Mouse (Mus musculus): ENCODE data around the gene Dedd2.

The Dedd2 gene

DNA sequence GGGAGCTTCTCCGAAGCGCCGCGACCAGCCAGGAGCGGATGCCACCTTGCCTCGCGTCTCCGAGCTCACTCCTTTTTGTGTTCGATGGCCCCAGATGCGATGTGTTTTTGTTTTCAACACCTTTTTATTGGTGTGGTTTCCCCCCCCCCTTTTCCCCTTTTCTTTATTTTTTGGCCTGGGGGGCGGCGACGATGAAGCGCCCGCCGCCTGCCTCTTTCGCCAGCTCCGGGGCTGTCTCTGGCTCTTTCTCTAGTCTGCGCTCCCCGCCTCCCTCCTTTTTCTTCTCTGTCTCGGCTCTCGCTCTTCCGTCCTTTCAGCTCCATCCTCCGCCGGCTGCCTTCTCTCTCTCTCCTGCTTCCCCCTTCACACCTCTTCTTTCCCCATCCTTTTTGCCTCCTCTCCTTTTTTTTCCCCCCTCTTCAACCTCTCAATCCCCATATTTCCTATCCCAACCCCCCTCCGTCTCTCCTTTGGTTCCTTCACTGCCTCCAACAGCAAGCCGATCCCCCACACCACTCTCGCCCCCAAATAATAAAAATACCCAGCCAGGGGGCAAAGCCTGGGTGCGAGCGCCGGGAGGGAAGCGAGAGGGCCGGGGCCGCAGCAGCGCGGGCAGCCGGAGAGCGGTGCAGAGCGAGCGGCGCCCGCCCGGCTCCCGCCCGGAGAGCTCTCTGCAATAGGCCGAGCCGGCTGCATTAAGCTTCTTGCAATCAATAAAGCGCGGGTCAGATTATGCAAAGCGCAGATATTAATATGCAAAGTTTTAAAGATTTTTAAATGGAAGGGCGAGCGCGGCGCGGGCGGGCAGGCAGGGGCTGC is 41.4 kb downstream of the Dedd2 start:
- no peak for DNase-seq (ENCODE audit: low read depth, low spot score)

DNA sequence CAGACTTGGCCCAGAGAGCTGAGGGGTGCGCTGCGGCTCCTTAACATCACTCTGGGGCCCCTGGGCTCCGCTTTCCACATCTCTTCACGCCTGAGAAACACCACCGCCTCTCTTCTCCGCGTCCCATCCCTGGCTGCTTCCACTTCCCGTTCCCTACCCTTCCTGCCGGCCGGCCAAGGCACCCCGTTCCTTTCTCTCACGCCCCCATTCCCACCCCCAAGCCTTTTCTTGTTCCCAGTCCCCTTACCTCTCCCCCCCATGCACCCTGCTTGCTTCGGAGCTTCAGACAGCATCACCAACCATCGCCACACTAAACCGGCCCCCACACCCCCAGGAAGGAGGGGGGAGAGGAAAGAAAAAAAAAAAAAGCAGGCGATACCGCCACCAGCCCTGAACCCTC is 42.1 kb downstream of the Dedd2 start:
- DNase-seq (ENCODE audit: low read depth, low spot score), result no peak

DNA sequence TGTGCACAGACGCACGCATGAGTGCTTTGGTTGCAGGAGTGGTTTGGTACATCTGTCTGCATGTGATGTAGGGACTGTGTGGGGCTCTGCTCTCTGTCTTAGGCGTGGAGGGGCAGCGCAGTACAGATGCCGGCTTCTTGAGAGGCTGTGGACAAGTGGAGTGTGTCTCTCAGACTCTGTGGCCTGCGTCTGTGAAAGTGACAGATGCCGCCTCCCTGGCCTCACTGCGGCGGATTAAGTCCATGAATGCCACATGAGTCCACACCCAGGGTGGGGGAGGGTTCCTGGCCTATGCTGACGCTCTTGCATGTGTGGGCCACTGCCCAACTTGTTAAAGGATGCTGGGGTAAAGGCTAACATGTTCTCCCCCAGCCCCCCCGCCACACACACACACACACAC is 46.1 kb downstream of the Dedd2 start:
- DNase-seq (ENCODE audit: low read depth, low spot score), result no peak

DNA sequence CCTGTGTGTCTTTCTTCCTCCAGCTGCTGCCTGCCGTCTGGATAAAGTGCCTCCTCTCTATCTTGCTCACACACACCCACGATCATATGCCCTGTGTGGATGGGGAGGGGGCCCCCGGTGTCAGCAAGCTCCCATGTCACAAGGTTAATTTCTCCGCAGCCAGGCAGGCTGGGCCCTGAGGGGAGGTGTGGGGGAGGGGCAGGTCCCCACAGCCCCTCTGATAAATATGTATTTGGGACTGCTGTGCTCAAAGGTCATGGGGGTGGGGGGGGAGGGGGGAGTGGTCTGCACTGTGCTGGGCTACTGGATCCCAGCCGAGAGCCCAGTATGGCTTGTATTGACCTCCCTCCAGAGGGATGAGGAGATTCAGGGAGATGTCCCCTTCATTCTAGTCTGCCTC is 47.7 kb downstream of the Dedd2 start:
- no peak for DNase-seq (ENCODE audit: low read depth, low spot score)

DNA sequence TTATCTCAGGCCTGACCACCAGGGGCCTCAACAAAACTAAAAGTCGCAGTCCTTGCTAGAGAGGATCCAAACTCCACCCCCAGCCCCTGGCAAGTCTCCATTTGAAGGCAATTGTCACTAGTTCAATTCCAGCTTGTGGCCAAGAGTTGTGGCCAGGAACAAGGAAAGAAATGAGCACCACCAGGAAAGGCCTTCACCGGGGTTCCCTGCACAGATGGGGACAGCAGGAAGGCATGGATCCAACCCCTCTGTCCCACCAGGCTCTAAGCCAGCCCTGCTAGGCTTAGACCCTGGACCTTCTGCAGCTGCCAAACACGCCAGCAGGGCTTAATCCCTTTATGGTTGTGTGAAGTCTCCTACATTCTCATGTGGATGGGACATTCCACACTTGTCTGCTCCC is 49.8 kb downstream of the Dedd2 start:
- DNase-seq (ENCODE audit: low read depth, low spot score), result no peak

DNA sequence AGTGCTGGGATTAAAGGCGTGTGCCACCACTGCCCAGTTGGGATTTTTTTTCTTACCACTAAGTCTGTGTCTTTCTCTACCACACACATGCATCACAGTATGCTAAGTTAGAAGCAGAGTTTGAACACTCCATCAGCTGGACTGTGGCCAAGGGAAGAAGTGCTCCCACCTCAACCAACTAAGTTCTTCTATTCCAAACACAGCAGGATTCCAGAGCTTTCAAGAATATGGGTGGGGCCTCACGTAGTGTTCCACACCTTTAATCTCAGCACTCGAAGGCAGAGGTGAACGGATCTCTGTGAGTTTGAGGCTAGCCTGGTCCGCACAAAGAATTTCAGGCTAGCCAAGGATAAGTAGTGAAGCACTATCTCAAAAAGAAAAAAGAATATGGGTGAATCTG is 54.3 kb downstream of the Dedd2 start:
- DNase-seq (ENCODE audit: low read depth, low spot score), result no peak

DNA sequence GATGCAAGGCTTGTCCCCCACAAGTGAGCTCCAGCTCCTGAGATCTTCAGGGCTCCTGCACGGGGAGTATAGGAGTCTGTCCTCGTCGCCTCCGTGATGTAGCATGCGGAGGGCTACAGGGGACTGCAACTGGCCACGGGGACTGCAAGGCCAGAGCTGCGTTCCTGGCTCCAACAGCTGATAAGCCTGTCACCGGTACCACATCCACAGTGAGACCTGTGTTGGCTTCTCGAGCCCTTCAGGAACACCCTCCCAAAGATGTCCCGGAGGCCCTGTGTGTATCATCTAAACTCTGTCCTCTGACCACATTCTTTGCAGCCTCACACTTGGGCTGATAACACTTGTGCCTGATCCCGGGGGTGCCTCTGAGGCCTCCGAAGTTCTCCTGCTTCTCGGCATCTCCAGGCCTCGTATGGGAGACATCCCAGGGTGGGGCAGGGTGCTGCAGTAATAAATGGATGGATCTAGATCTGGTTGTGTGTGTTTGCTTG is 64.2 kb downstream of the Dedd2 start:
- no peak for DNase-seq (ENCODE audit: low read depth, low spot score)

DNA sequence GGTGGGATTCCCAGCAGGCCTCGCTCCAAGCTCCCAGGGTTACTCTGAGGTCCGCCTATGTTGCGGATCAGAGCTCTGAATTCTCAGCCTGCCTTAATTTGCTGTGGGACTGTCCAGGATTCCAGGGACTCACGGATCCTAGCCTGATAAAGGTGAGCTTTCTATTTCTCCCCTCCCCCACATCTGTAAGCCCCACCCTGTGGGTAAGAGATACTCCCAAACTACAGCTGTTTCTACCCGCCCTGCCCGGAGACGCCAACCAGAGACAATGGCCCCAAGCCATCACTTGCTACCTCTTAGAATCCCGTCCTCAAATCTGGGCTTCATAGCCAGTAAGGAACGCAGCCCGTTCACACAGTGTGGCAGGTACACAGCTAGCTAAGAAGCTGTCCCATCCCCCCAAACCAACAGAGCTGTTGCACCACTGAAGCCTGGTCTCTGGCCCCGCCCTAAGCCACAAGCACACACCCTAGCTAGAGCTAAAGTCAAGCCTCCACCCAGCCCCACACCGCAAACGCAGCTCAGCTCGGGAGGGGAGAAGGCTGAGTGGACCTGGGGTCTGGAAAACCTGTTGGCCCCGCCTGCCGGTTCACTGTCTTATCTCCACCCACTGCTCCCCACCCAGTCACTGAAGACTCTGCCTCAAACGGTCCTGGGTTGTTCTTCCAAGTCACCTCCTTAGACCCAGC is 64.8 kb downstream of the Dedd2 start:
- DNase-seq (ENCODE audit: low read depth, low spot score), result no peak

DNA sequence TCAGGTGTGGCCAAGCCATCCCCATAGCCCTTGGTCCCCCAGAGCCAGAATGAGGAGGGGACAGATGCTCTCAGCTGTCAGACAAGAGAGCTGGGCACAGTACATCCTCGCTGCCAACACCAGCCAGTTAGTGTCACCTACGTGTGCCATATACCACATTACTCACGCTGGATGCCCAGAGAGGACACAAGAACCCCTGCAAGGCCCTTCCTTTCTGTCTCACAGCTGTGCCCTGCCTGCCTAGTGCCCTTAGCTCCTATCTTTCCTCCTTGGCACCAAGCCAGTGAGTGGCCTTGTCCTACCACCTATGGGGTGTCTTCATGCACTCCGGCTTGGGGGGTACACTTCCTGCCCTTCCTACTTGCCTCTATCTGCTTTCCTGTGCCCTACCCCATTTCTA is 65.8 kb downstream of the Dedd2 start:
- no peak for DNase-seq (ENCODE audit: low read depth, low spot score)

DNA sequence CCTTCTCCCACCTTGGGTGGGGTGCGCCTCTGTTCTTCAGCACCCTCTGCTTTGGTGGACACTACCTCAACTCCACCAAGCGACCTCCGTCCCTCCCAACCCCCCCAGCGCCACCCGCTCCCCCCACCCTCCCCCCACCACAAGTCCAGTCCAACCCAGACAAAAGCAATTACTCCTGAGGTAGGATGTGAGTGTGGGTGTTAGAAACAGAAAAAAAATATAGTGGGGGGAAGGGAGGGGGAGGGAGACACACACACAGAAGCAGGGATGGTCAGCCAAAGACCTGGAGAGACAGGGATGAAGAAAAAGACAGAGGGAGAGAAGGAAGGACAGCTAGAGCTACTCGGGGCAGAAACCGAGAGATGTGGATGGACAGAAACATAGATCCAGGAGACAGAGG is 66.6 kb downstream of the Dedd2 start:
- DNase-seq (ENCODE audit: low read depth, low spot score), result no peak

DNA sequence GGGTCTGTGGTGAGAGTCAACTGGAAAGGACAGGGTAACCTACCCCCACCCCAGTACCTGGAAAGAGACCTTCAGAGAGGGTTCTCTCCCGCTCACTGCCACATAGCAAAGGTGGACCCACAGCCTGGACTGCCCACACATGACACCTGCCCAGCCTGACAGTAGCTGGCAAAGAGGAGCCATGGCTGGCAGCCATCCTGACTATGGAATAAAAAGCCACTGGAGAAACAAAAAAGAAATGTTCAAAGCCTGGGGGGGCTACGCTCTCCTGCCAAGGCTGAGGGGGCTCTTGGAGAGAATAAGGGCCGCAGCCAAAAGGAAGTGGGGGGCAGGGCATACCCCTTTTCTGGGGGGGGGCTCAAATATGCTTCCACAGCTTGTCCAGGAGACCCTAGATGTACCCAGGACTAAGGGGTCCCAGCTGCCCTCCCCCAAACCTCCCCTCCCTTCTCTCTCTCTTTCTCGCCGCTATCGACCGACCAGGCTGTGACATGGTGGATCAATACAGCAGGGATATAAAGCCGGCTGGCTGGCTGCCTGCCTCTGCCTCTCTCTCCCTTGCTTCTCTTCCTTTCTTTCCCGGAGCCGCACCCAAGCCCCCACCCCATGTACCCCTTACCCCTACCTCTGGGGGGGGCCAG is 68.4 kb downstream of the Dedd2 start:
- no peak for DNase-seq (ENCODE audit: low read depth, low spot score)

DNA sequence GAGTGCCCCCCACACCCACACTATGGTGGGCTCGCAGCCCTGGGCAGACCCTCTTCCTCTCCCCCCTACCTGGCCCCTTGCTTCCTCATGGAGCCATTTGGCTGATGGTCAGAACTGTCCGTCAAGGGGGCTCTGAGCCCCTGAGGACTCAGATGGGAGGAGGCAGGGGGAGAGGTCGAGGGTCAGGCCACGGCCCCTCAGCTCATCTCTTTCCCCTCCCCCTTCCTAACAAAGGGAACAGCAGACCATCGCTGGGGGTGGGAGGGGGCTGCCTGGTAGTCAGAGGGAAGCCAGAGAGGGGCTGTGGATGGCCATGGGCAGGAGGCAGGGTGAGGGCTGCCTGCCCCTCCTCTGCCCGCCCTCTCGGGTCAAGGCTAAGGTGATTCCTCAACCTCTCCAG is 69.4 kb downstream of the Dedd2 start:
- DNase-seq (ENCODE audit: low read depth, low spot score), result no peak

DNA sequence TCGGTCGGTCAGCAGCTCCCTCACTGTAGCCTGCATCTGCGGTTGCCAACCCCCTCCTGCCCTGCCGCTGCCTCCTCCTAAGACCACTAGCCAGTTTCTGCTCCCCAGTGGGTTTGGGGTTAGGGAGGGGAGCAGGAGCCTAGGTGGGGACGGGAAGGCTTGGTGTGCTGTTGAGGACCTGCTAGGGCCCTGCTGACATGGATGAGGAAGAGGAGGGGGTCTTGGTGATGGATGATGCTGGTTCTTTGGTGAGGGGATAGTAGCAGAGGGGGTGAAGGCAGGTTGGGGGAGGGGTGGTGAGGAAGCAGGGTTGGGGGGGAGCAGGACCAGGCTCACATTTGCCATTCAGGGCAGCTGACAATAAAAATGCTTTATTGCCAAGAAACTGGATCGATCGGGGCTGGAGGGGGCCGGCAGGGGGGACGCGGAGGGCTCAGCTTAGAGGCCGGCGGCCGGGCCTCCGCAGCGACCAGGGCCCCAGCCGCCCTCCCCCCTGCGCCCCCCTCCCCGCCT is 70.2 kb downstream of the Dedd2 start:
- DNase-seq (ENCODE audit: low read depth, low spot score), result no peak

Measured in WW6 (cell line).